Mouse (Mus musculus) kidney, postnatal 10 days (tissue): Measurements from ENCODE around the gene Gtf2e1.

Experiments used
- DNase-seq: peaks from one replicate; pipeline ENCODE4 v3.0.0; 2021; ENCODE audit warnings: mixed read lengths

The Gtf2e1 gene

GRCm38 (mm10) chr16:37472620-37473312 lies 66.8 kb downstream of the Gtf2e1 start:
- DNase-seq = no peak

DNA sequence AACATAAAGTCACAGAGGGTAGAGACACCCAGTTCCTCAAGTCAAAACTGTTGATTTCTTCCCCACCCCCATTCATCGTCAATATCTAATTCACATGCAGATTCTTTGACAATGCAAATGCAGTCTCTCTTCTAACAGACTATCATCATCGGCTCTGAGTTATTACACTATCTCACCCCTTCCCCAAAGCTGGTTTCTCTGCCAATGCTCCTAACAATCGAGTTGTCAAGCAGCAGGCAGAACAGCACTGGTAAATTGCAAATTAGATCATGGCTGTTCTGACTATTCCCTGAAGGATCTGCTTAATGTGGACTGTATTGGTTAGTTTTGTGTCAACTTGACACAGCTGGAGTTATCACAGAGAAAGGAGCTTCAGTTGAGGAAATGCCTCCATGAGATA lies 70.0 kb downstream of the Gtf2e1 start:
- DNase-seq = no peak

GRCm38 (mm10) chr16:37463981-37464380 lies 75.6 kb downstream of the Gtf2e1 start:
- DNase-seq = no peak

DNA sequence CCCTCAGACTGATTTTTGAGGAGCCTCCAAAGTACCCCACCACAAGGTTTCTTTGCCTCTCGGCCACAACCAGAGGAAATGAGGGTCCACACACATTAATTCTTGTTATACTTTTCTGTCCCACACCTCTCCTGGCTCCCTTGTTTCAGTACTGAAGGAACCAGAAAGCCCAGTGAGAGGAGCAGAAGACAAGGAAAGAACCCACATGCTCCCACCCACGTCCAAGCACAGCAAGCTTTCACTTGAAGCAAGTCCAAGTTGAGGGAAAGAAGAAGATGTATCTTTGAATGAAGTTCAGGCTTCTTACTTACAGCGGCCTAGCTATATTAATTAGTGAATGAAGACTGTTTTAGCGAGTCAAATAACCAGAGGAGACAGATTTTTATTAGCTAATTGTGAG lies 76.7 kb downstream of the Gtf2e1 start:
- DNase-seq = no peak

- no peak for DNase-seq
These were observed 78.0 kb downstream of the Gtf2e1 start for GRCm38 (mm10) chr16:37461601-37462000.
